Mouse (Mus musculus): ENCODE measurements around the gene Odaph.
"Not testable (repeated sequence)": the region's sequence is repeated elsewhere in the genome, so short reads cannot be mapped to it uniquely, and the experiment has no call there.

Odaph gene

GRCm38 (mm10) chr5:91987236-91987635 lies at the start of gene Odaph:
Gene Odaph, plus strand, starts transcription at chr5:91987475.
- no peak for DNase-seq (ENCODE audit: low spot score in 2 of 2)

- DNase-seq (ENCODE audit: low spot score in 2 of 2), result not testable (repeated sequence)
Observed at GRCm38 (mm10) chr5:91945609-91946008, 41.7 kb upstream of the Odaph start.

GRCm38 (mm10) chr5:91947008-91947407 lies 40.3 kb upstream of the Odaph start:
- DNase-seq (ENCODE audit: low spot score in 2 of 2), result no peak

GRCm38 (mm10) chr5:91949441-91949840 lies 37.8 kb upstream of the Odaph start:
- DNase-seq (ENCODE audit: low spot score in 2 of 2), result no peak

GRCm38 (mm10) chr5:91951404-91951803 lies 35.9 kb upstream of the Odaph start:
- DNase-seq (ENCODE audit: low spot score in 2 of 2), result no peak

GRCm38 (mm10) chr5:91956991-91957760 lies 30.1 kb upstream of the Odaph start:
- DNase-seq (ENCODE audit: low spot score in 2 of 2), result no peak

GRCm38 (mm10) chr5:91959096-91959495 lies 28.2 kb upstream of the Odaph start:
- DNase-seq (ENCODE audit: low spot score in 2 of 2), result no peak

- no peak for DNase-seq (ENCODE audit: low spot score in 2 of 2)
Observed at GRCm38 (mm10) chr5:91959986-91960385, 27.3 kb upstream of the Odaph start.

GRCm38 (mm10) chr5:91960606-91961254 lies 26.5 kb upstream of the Odaph start:
- DNase-seq (ENCODE audit: low spot score in 2 of 2), result no peak

GRCm38 (mm10) chr5:91961370-91961769 lies 25.9 kb upstream of the Odaph start:
- DNase-seq (ENCODE audit: low spot score in 2 of 2), result no peak

- peak in 1 of 2 experiments; percentile 26 for DNase-seq (ENCODE audit: low spot score in 2 of 2)
Observed at GRCm38 (mm10) chr5:91962259-91962638, 25.0 kb upstream of the Odaph start.

GRCm38 (mm10) chr5:91962639-91963440 lies 24.4 kb upstream of the Odaph start, which contains the start of gene Rchy1:
Gene Rchy1, minus strand, starts transcription at chr5:91963068.
- DNase-seq (ENCODE audit: low spot score in 2 of 2), result peak; percentile 82 to 92

- no peak for DNase-seq (ENCODE audit: low spot score in 2 of 2)
Observed at GRCm38 (mm10) chr5:91972046-91972445, 15.2 kb upstream of the Odaph start.

GRCm38 (mm10) chr5:91974002-91974401 lies 13.3 kb upstream of the Odaph start:
- no peak for DNase-seq (ENCODE audit: low spot score in 2 of 2)

- DNase-seq (ENCODE audit: low spot score in 2 of 2), result peak in 1 of 2 experiments; percentile 9
Observed at GRCm38 (mm10) chr5:91975758-91976157, 11.5 kb upstream of the Odaph start.

- DNase-seq (ENCODE audit: low spot score in 2 of 2), result no peak
Observed at GRCm38 (mm10) chr5:91976566-91977396, 10.5 kb upstream of the Odaph start.

GRCm38 (mm10) chr5:91977397-91977770 lies 9.9 kb upstream of the Odaph start:
- no peak for DNase-seq (ENCODE audit: low spot score in 2 of 2)

- DNase-seq (ENCODE audit: low spot score in 2 of 2), result no peak
Observed at GRCm38 (mm10) chr5:91981176-91981840, 6.0 kb upstream of the Odaph start.

GRCm38 (mm10) chr5:91983490-91983889 lies 3.8 kb upstream of the Odaph start:
- no peak for DNase-seq (ENCODE audit: low spot score in 2 of 2)

GRCm38 (mm10) chr5:91985721-91986120 lies 1.6 kb upstream of the Odaph start:
- no peak for DNase-seq (ENCODE audit: low spot score in 2 of 2)

- DNase-seq (ENCODE audit: low spot score in 2 of 2), result no peak
Observed at GRCm38 (mm10) chr5:91987799-91988198, 524 bp downstream of the Odaph start.

Data from left cerebral cortex, adult 9 months (tissue).